Mouse (Mus musculus): ENCODE results near the gene Gatad1.

GRCm38 (mm10) chr5:3647708-3648121, 9.3 kb downstream of the Gatad1 start:
- no peak for TF ChIP-seq CEBPB (IDR thresholded peaks at IDR 0.05; ENCODE audit: low read depth)
- no peak for TF ChIP-seq MYOD1 (IDR thresholded peaks at IDR 0.05; ENCODE audit: control insufficient read depth, insufficient read length, low read depth)

All from C2C12 (cell line).